Mouse (Mus musculus) ovary, postnatal 14 days (tissue): ENCODE data around the gene Cbfa2t2.

Source experiments
- DNase-seq: peaks from one replicate; pipeline ENCODE4 v3.0.0; 2022; ENCODE audit warnings: low spot score

Gene Cbfa2t2

GRCm38 (mm10) chr2:154538710-154539109 lies 102.4 kb downstream of the Cbfa2t2 start:
- DNase-seq = no peak

DNA sequence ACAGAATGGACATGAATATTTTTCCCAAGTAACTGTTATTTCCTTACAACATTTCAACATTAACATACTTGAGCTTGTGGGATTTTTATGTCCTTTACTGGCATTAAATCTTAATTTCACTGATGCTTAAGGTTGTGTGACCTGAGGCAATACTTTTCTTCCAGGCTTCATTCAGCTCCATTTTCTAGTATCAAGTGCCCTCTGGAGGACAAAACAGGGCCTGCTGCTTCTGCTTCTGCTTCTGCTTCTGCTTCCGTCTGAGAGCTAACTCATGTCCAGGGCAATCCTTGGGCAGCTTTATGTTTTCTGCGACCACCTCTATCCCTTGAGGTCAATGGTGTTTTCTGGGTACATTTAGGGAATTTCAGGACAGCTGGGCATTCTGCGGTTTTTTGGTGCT lies 103.4 kb downstream of the Cbfa2t2 start:
- DNase-seq = no peak

- no peak for DNase-seq
Measured at GRCm38 (mm10) chr2:154541630-154542029, 105.3 kb downstream of the Cbfa2t2 start.

GRCm38 (mm10) chr2:154543567-154544347 lies 107.5 kb downstream of the Cbfa2t2 start:
- no peak for DNase-seq

DNA sequence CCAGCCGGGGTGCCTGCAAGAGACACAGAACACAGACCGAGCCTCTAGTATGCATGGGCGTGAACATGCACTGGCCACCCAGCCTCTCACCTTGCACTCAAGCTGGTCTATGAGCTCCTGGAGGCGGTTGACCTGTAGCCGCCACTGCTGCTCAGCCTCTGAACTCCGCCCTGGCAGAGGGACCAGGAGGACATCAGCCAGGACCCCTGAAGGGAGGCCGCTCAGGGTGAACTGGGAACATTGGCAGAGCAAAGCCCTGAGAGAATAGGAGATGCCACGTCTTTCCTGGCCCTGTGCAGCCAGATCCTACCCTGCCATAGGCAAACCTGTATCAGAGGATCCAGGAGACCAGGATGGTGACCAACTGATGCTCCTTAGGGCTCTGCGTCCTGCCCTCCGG lies 110.4 kb downstream of the Cbfa2t2 start, which contains the start of gene 1700003F12Rik:
1700003F12Rik (plus strand) TSS at position 375 of the 400 bp plus-strand sequence.
- no peak for DNase-seq

GRCm38 (mm10) chr2:154548688-154549087 lies 112.4 kb downstream of the Cbfa2t2 start:
- DNase-seq = no peak

- peak; percentile 55 for DNase-seq
Measured at GRCm38 (mm10) chr2:154549127-154549885, 113.0 kb downstream of the Cbfa2t2 start.

DNA sequence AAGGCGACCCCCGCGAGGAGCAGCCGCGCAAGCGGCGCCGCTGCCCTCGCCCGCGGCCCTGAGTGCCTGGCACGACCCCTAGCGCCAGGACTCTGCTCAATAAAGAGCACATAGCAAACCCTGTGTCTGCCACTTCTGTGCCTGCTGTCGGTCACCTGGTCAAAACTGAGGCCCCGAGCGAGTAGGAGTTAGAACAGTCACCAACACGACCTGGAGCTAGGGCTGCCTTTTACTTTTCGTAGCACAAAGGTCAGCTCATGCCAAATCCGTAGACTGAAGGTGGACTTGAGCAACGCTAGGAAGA lies 113.6 kb downstream of the Cbfa2t2 start:
- no peak for DNase-seq

DNA sequence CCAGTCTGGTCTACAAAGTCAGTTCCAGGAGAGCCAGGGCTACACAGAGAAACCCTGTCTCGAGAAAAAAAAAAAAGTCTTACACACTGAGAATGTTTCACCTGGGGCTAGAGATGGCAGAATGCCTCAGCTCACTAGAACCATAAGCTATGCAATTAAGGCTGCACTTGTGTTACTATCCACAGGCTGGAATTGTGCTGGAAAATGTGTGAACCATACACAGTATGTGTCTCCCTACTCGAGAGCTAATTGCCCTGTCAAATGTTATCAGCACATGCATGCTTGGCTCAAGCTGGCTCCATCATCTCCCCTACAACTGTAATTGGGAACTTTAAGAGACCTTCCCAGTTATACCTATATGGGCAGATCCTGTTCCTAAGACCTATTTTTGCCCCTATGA lies 114.7 kb downstream of the Cbfa2t2 start:
- no peak for DNase-seq

DNA sequence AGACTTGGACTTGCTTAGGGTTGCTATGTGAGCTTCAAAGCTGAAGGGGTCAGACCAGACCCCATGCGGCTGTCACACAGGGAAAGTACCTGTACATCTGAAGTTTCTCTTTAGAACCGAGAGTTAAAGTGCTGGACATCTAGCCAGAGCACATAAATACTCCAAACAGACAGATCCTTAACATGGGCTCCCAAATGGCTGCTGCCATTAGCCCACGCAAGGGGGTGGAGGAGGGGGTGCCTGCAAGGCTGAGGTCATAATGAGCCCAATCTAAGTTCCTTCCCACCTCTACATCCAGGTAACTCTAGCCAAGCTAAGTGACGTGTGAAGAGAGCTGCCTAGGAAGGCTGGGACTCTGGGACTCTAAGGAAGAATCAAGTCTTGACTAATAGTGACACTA lies 115.2 kb downstream of the Cbfa2t2 start, which contains the start of gene Actl10:
Actl10 (plus strand) TSS at position 301 of the 400 bp plus-strand sequence.
- DNase-seq = no peak

- DNase-seq = no peak
Measured at GRCm38 (mm10) chr2:154551927-154552326, 115.6 kb downstream of the Cbfa2t2 start.

DNA sequence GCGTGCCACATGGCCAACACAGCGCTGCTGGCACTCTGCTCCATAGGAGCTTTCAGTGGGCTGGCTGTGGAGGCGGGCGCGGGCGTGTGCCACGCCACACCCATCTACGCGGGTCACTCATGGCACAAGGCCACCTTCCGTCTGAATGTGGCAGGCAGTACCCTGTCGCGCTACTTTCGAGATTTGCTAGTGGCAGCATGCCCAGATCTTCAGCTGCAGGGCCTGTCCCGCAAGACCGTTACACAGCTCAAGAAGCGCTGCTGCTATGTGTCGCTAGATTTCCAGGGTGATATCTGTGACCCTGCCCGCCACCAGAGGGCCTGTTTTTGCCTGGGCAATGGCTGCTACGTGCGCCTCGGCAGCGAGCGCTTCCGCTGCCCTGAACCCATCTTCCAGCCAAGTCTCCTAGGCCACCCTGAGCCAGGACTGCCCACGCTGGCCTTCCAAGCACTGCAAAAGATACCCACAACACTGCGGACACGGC lies 116.2 kb downstream of the Cbfa2t2 start:
- peak; percentile 48 for DNase-seq

GRCm38 (mm10) chr2:154555235-154555634 lies 119.0 kb downstream of the Cbfa2t2 start:
- DNase-seq = no peak

- no peak for DNase-seq
Measured at GRCm38 (mm10) chr2:154557184-154557832, 121.0 kb downstream of the Cbfa2t2 start.

DNA sequence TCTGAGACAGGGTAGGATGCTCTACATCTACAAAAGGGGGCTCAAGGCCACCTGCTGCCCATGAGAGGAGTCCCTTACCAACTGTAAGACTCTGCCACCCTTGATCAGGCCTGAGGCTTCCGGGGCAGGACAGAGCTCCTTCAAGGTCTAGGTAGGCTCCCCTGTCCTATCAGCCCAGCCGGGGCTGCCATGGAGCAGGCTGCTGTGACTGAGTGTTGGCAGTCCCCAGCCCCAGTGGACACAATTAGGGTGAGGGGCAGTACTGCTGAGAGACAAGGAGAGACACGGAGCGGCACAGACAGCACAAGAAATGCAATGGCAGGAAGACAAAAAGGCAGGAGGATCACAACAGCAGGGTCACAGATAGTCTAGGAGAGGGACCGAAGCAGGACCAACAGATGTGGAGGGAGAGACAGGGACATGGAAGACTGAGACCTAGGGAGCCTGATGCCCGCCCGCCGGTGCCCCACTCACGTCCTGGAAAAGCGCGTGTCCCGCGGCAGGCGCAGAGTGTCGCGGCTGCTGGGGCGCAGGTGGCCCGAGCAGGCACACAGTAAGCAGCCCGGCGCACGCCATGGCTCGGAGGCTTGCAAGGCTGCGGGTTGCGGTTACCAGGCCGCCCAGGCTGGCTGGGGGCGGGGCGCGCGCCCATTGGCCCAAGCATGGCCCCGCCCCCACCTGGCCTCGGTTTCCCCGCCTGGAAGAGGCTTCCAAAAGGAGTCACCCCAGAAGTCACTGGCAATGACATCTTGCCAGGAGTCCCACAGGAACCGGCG lies 122.2 kb downstream of the Cbfa2t2 start, which contains the start of gene Necab3:
Necab3 (minus strand) TSS at position 627 of the 776 bp plus-strand sequence.
- DNase-seq = no peak

DNA sequence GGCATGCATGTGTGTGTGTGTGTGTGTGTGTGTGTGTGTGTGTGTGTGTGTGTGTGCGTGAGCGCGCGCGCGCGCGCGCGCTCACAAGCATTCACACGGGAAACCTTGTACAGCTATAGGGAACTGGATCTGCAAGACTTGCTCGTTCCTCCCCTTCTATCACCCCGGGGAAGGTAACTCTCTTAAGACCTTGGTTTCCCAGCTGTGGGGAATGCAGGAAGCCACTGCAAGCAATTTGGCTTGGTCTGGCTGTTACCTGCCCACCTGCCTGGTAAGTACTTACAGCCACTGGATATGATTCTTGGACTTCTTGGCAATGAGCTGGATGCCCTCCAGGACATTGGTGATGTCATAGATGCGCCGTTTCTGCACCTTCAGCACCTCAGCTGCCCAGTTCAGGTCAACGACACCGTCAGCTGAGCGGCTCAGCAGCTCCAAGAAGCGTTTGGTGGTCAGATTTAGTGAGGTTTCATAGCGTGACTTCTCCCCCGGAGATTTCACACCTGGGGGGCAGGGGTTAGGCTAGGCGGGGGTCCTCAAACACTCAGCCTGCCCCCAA lies 127.4 kb downstream of the Cbfa2t2 start:
- DNase-seq = no peak

DNA sequence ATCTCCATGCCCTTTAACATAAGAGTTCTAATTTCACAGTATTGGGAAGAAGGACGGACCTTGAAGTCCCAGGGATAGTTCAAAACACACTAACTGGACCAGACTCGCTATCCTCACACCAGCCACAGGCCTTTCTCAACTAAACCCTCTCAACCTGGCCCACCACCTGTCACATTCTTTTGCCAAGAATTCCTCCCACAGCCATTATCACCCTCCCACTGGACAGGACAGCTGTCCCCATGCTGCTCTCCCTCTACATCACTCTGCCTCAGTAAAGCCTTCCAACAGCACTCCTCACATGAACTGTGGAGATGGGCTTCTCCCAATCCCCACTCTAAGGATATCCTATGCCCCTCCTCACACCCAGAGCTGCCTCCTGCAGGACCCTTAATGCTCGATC lies 129.3 kb downstream of the Cbfa2t2 start:
- DNase-seq = no peak

DNA sequence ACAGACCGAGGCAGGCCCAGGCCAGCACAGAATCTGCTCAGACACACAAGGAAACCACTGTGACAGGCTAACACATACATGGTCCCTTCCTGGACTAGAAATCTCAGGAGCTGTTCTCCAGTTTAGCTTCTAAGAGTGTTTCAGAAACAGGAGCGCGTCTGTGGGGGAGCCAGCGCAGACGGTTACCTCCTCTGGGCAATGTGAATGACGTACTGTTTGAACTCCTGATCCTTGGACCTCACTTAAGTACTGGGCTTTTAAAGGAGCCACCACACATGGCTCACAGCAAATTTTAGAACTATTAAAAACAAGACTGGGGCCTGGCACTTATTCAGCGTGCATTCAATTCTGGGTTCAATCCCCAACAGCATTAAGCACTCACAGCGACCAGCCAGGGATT lies 130.4 kb downstream of the Cbfa2t2 start:
- DNase-seq = no peak

GRCm38 (mm10) chr2:154567766-154568165 lies 131.5 kb downstream of the Cbfa2t2 start:
- DNase-seq = no peak

DNA sequence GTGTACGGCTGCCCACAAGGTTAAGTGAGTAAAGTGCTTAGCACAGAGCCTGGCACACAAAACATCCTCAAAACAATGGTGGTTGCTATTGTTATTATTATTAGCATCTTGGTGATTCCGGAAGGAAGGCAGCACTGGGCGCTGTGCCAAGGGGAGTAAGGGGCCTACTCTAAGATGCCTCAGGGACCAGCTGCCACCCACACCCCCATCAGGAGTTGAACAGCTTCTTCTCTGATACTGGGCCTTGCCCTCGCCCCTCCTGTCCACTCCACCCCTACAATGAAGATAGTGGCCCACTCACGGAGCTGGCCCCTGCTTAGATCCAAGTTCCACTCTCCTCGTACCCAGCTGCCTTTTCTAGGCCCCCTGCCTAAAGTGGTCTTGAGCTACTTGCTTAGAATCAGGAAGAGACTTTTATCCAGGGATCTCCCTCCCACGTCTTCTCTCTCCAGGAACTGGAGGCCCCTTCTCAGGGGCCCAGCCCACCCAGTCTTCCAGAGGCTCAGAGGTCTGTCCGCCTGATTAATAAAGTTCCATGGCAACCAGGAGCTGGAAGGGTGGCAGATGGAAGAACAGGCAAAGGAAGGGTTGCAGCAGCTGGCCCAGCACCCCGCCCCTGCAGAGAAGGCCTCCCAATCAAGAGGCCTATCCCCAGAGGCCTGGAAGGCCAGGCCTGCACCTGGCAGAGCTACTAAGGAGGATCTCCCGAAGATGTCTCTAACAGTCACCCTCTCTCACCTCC lies 132.2 kb downstream of the Cbfa2t2 start:
- no peak for DNase-seq
